Mouse (Mus musculus): ENCODE results near the gene Stx1a.

The Stx1a gene

GRCm38 (mm10) chr5:135023344-135024173, at the start of gene Stx1a:
TSS of gene Stx1a (plus strand) at chr5:135023482.
- ATAC-seq (ENCODE audit: low TSS enrichment) = peak; percentile 79

GRCm38 (mm10) chr5:134973526-134973925, 49.8 kb upstream of the Stx1a start:
- ATAC-seq (ENCODE audit: low TSS enrichment) = no peak

- ATAC-seq (ENCODE audit: low TSS enrichment) = no peak
These were observed 49.0 kb upstream of the Stx1a start for GRCm38 (mm10) chr5:134974294-134974693.

- ATAC-seq (ENCODE audit: low TSS enrichment) = no peak
These were observed 48.4 kb upstream of the Stx1a start for GRCm38 (mm10) chr5:134974921-134975320.

GRCm38 (mm10) chr5:134976164-134976563, 47.1 kb upstream of the Stx1a start:
- ATAC-seq (ENCODE audit: low TSS enrichment) = no peak

- ATAC-seq (ENCODE audit: low TSS enrichment) = no peak
These were observed 46.6 kb upstream of the Stx1a start for GRCm38 (mm10) chr5:134976577-134977250.

GRCm38 (mm10) chr5:134977837-134978236, 45.4 kb upstream of the Stx1a start:
- ATAC-seq (ENCODE audit: low TSS enrichment) = no peak

- no peak for ATAC-seq (ENCODE audit: low TSS enrichment)
These were observed 42.1 kb upstream of the Stx1a start for GRCm38 (mm10) chr5:134981149-134981548.

- ATAC-seq (ENCODE audit: low TSS enrichment) = no peak
These were observed 40.2 kb upstream of the Stx1a start for GRCm38 (mm10) chr5:134983111-134983510.

- ATAC-seq (ENCODE audit: low TSS enrichment) = no peak
These were observed 39.5 kb upstream of the Stx1a start for GRCm38 (mm10) chr5:134983771-134984170.

GRCm38 (mm10) chr5:134985633-134986297, 37.5 kb upstream of the Stx1a start, which contains the start of gene Cldn3:
TSS of gene Cldn3 (plus strand) at chr5:134986214.
- ATAC-seq (ENCODE audit: low TSS enrichment) = no peak

GRCm38 (mm10) chr5:134986298-134987268, 36.7 kb upstream of the Stx1a start:
- ATAC-seq (ENCODE audit: low TSS enrichment) = no peak

- ATAC-seq (ENCODE audit: low TSS enrichment) = no peak
These were observed 34.1 kb upstream of the Stx1a start for GRCm38 (mm10) chr5:134989166-134989565.

- no peak for ATAC-seq (ENCODE audit: low TSS enrichment)
These were observed 33.5 kb upstream of the Stx1a start for GRCm38 (mm10) chr5:134989741-134990140.

GRCm38 (mm10) chr5:134992566-134992965, 30.7 kb upstream of the Stx1a start:
- no peak for ATAC-seq (ENCODE audit: low TSS enrichment)

GRCm38 (mm10) chr5:134998359-134998758, 24.9 kb upstream of the Stx1a start:
- ATAC-seq (ENCODE audit: low TSS enrichment) = no peak

GRCm38 (mm10) chr5:134999797-135000196, 23.5 kb upstream of the Stx1a start:
- ATAC-seq (ENCODE audit: low TSS enrichment) = no peak

- ATAC-seq (ENCODE audit: low TSS enrichment) = no peak
These were observed 22.5 kb upstream of the Stx1a start for GRCm38 (mm10) chr5:135000751-135001150.

- no peak for ATAC-seq (ENCODE audit: low TSS enrichment)
These were observed 22.0 kb upstream of the Stx1a start for GRCm38 (mm10) chr5:135001309-135001708.

GRCm38 (mm10) chr5:135002151-135002550, 21.1 kb upstream of the Stx1a start:
- no peak for ATAC-seq (ENCODE audit: low TSS enrichment)

Measured in frontal cortex, adult (tissue).